Mouse (Mus musculus) kidney, adult 2 months (tissue): ENCODE results near the gene Kctd5. TPM values are rescaled to one million over a fixed set of nuclear protein-coding genes. Genes with fewer than 3 reads are reported as not detected.

ENCODE experiments used
- DNase-seq: peaks from one replicate; pipeline ENCODE4 v3.0.0; 2021
- H3K27ac ChIP-seq: fragments of 200-500 bp; 2 replicates; pipeline ENCODE4 v1.5.1; 2012; ENCODE audit warnings: low read depth, low read length, control low read depth, inconsistent platforms; ENCODE audit not compliant: insufficient read depth
- H3K27me3 ChIP-seq: fragments of 200-500 bp; replicated peaks from 2 replicates; pipeline ENCODE4 v1.6.1; 2012; ENCODE audit warnings: mild to moderate bottlenecking, moderate library complexity, low read length, inconsistent platforms; ENCODE audit not compliant: control insufficient read depth, insufficient read depth
- H3K36me3 ChIP-seq: fragments of 200-500 bp; 2 replicates; pipeline ENCODE4 v1.6.1; 2012; ENCODE audit warnings: mild to moderate bottlenecking, moderate library complexity, low read length, inconsistent platforms; ENCODE audit not compliant: control insufficient read depth, insufficient read depth
- H3K4me1 ChIP-seq: fragments of 200-500 bp; 2 replicates; pipeline ENCODE4 v1.6.1; 2011; ENCODE audit warnings: low read length; ENCODE audit not compliant: control insufficient read depth, insufficient read depth
- H3K4me3 ChIP-seq: fragments of 200-500 bp; 2 replicates; pipeline ENCODE4 v1.5.1; 2011; ENCODE audit warnings: mild to moderate bottlenecking, low read depth, low read length, control low read depth; ENCODE audit not compliant: insufficient read depth
- CTCF ChIP-seq: fragments of 200-500 bp; conservative IDR thresholded peaks from 2 replicates; pipeline ENCODE4 v1.5.1; 2011; ENCODE audit warnings: low read depth, mild to moderate bottlenecking, control low read depth, low read length, moderate library complexity, mixed read lengths; ENCODE audit not compliant: insufficient read depth, insufficient read length
- POLR2A ChIP-seq: fragments of 200-500 bp; IDR thresholded peaks from one replicate; pipeline ENCODE4 v1.6.1; 2011; ENCODE audit warnings: low read depth, low read length, control low read depth
- WGBS: fragments of 180-500 bp; shearing (Covaris S2); methylation state at CpG from one replicate; pipeline ENCODE4 v1.1.7; 2018; 5-methylcytosine and 5-hydroxymethylcytosine counted together
- polyA plus RNA-seq: library from polyadenylated mRNA; depleted of rRNA; stranded (reverse); fragments of >200 nt; gene quantifications from 2 replicates; pipeline ENCODE4 v1.2.3, GENCODE M21; 2012

The Kctd5 gene
- polyA plus RNA-seq, 1 experiment: 16.1 TPM

- H3K27me3 ChIP-seq: no peaks in the 10 kb centered on the region
- TF ChIP-seq CTCF (peak; percentile 66), POLR2A (no peak)
- H3K4me1 ChIP-seq: no peaks in the 10 kb centered on the region
- no peak overlapping the region for H3K27ac ChIP-seq
- no peaks in the 10 kb centered on the region for H3K36me3 ChIP-seq
- DNase-seq: peak; percentile 29
- no peak overlapping the region for H3K4me3 ChIP-seq
- WGBS: 39% methylated on average over 14 of the region's 14 CpGs
These were observed 57.6 kb downstream of the Kctd5 start for GRCm38 (mm10) chr17:24015727-24016126.

DNA sequence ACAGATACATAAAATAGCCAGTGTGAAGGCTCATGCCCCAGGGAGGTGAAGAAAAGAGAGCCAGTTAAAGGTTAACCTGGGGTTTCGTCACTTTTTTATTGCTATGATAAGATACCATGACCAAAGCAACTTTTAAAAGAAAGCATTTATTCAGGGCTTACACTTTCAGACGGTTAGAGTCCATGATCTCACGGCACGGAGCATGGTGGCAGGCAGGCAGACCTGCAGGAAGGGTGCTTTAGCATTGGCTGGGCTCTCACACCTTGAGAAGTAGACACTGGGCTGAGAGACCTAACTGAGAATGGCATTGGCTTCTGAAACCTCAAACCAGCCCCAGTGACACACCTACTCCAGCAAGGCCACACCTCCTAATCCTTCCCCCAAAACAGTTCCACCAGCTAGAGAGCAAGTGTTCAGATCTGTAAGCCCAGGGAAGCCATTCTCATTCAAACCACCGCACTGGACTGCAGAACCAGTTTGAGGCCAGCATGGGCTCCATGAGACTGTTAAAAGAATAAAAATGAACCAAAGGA lies 58.8 kb downstream of the Kctd5 start:
- no peaks in the 10 kb centered on the region for H3K27me3 ChIP-seq
- WGBS: 82% methylated on average over 5 of the region's 5 CpGs
- H3K4me1 ChIP-seq: no peaks in the 10 kb centered on the region
- no peak overlapping the region for H3K4me3 ChIP-seq
- TF ChIP-seq CTCF (no peak), POLR2A (no peak)
- no peak overlapping the region for H3K27ac ChIP-seq
- no peak for DNase-seq
- no peaks in the 10 kb centered on the region for H3K36me3 ChIP-seq

DNA sequence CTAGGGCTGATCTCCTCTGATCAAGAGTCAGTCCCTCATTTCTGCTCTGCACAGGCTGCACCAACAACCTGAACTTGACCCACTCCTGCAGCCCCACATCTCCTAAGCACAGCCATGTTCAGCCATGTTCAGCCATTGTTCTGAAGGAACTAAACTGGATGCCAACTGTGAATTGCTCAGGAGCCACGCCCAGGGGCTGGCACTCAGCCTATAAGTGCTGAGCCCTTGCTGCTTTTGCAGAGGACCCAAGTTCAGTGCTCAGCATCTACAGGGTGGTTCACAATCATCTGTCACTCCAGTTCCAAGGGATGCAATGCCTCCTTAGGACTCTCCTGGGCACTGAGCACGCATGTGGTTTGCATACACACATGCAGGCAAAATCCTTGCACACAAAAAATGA lies 60.4 kb downstream of the Kctd5 start:
- DNase-seq: no peak
- Histone ChIP-seq H3K27me3 (no peaks in the 10 kb centered on the region), H3K4me3 (no peak overlapping the region), H3K36me3 (no peaks in the 10 kb centered on the region), H3K27ac (no peak overlapping the region), H3K4me1 (no peaks in the 10 kb centered on the region)
- WGBS: 83% methylated on average over 2 of the region's 2 CpGs
- no peak for TF ChIP-seq POLR2A
- no peak for TF ChIP-seq CTCF

DNA sequence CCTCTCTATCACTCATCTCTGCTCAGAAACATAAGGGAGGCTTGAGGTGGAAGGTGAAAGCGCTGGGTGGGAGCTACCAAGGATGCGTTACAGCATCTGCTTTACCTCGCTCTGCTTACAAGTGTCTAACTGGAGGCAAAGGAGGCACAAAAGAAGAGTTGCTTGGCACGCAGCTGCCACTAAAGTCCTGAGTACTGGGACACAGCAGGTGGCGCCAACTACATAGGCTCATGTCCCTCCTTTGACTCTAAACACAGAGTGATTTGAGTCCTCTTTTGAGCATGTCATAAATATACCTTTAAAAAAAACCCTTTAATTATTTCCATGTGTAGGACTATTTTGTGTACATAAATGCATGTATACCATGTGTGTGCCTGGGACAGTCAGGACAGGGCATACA lies 63.7 kb downstream of the Kctd5 start:
- Histone ChIP-seq H3K4me3 (no peak overlapping the region), H3K36me3 (no peaks in the 10 kb centered on the region), H3K27ac (no peak overlapping the region), H3K27me3 (no peaks in the 10 kb centered on the region), H3K4me1 (no peaks in the 10 kb centered on the region)
- TF ChIP-seq CTCF (no peak), POLR2A (no peak)
- no peak for DNase-seq
- WGBS: 50% methylated on average over 5 of the region's 5 CpGs

DNA sequence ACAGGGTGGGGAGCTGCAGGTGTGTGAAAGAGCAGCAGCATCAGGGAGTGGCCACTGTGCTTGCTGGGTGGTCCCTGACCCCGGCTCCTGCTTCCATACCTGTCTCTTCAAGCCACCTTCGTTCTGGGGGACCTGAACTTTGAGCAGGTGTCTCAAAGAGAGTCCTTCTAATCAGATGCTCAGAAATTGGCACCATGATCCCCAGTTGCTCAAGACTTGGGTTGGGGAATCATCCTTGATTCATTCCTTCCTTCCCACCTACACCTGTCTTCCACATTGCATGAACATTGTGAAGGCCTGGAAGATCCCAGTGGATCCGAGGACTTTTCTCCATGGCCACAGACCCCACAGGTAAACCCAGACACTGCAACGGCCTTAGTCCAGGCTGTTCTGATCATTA lies 65.2 kb downstream of the Kctd5 start:
- no peak for TF ChIP-seq POLR2A
- no peak for TF ChIP-seq CTCF
- Histone ChIP-seq H3K36me3 (no peaks in the 10 kb centered on the region), H3K27me3 (no peaks in the 10 kb centered on the region), H3K4me1 (no peaks in the 10 kb centered on the region), H3K4me3 (no peak overlapping the region), H3K27ac (no peak overlapping the region)
- DNase-seq: no peak
- 70% methylated on average over 4 of the region's 4 CpGs for WGBS

GRCm38 (mm10) chr17:24007391-24007790 lies 65.9 kb downstream of the Kctd5 start:
- no peak for DNase-seq
- WGBS: 70% methylated on average over 1 of the region's 1 CpGs
- no peaks in the 10 kb centered on the region for H3K27me3 ChIP-seq
- H3K36me3 ChIP-seq: no peaks in the 10 kb centered on the region
- H3K27ac ChIP-seq: no peak overlapping the region
- H3K4me3 ChIP-seq: no peak overlapping the region
- H3K4me1 ChIP-seq: no peaks in the 10 kb centered on the region
- TF ChIP-seq POLR2A (no peak), CTCF (no peak)

DNA sequence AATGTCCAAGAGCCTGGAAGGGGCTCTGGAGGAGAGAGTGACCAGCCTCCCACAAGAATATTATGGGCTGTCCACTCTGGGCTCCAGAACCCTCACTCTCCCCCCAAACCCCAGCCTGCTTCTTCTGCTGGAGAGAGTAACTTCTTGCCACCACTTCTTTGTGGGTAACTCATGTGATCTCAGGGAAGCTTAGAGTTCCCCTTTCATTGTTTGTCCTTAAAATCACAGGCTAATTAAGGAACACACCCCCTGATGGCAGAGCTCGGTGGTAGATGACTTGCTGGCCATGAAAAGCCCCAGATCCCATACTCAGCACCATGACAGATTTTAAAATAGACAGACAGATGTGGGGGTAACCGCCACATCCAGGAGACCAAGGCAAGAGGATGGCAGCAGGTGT lies 66.4 kb downstream of the Kctd5 start:
- Histone ChIP-seq H3K4me3 (no peak overlapping the region), H3K27ac (no peak overlapping the region), H3K27me3 (no peaks in the 10 kb centered on the region), H3K4me1 (no peaks in the 10 kb centered on the region), H3K36me3 (no peaks in the 10 kb centered on the region)
- no peak for DNase-seq
- WGBS: 51% methylated on average over 2 of the region's 2 CpGs
- no peak for TF ChIP-seq CTCF
- no peak for TF ChIP-seq POLR2A
